Mouse (Mus musculus) spleen, adult 2 months (tissue): ENCODE measurements around the gene Gm11096.

Experiments used
- CTCF ChIP-seq: fragments of 200-500 bp; IDR thresholded peaks from 2 replicates; pipeline ENCODE4 v1.5.1; 2011; ENCODE audit warnings: mild to moderate bottlenecking, inconsistent platforms; ENCODE audit not compliant: insufficient read depth, insufficient read length, insufficient replicate concordance; ENCODE audit errors: extremely low read depth
- POLR2A ChIP-seq: fragments of 200-500 bp; IDR thresholded peaks from 2 replicates; pipeline ENCODE4 v1.6.1; 2011; ENCODE audit warnings: low read depth, low read length, inconsistent platforms

DNA sequence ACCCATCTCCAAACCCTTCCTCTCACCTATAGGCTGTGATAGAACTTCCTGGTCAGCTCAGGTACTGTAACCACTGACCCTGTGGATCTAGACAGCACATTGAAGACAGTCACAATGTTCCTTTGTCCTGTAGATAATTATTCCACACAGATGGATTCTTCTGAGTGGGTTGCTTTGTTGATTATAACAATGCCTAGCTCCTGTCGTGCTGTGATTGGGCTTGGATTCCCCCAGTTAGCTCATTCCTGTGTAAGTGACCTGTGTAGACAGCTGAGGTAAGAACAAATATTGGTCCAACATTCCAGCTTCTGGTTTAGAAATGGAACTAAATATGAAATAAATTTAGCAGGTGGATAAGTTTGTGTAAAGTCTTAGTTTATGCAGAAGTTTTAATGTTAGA, 44.1 kb upstream of the Gm11096 start:
- TF ChIP-seq CTCF (no peak), POLR2A (no peak)
